Mouse (Mus musculus) left cerebral cortex, adult 2 months (tissue): ENCODE data around the gene Shisa8. TPM values are rescaled to one million over a fixed set of nuclear protein-coding genes. Genes with fewer than 3 reads are reported as not detected.

Experiments
- DNase-seq, 2 experiments: peaks; one replicate each; pipeline ENCODE4 v3.0.0; 2021 to 2022; ENCODE audit warnings: low spot score in 2 of 2, mixed read lengths in 1 of 2; ENCODE audit errors: extremely low spot score in 1 of 2
- H3K27ac ChIP-seq: fragments of 200-600 bp; 2 replicates; pipeline ENCODE4 v1.8.1; 2022
- H3K4me3 ChIP-seq: fragments of 200-600 bp; 2 replicates; pipeline ENCODE4 v1.8.1; 2022
- CTCF ChIP-seq: fragments of 200-600 bp; IDR thresholded peaks from 2 replicates; pipeline ENCODE4 v1.8.1; 2022; ENCODE audit warnings: antibody characterized with exemption, mild to moderate bottlenecking, moderate library complexity
- intact Hi-C: fragments of 180-260 bp; cut with DNase I; formaldehyde crosslinking; loops from one replicate; pipeline ENCODE4 v1.15.1; 2025
- total RNA-seq, 2 experiments: library from RNA; stranded (reverse); gene quantifications; 2 replicates each; pipeline ENCODE4 v1.2.3; 2021

Gene Shisa8
- total RNA-seq, 2 experiments from 2014 or later, result 2.1 to 2.7 TPM

DNA sequence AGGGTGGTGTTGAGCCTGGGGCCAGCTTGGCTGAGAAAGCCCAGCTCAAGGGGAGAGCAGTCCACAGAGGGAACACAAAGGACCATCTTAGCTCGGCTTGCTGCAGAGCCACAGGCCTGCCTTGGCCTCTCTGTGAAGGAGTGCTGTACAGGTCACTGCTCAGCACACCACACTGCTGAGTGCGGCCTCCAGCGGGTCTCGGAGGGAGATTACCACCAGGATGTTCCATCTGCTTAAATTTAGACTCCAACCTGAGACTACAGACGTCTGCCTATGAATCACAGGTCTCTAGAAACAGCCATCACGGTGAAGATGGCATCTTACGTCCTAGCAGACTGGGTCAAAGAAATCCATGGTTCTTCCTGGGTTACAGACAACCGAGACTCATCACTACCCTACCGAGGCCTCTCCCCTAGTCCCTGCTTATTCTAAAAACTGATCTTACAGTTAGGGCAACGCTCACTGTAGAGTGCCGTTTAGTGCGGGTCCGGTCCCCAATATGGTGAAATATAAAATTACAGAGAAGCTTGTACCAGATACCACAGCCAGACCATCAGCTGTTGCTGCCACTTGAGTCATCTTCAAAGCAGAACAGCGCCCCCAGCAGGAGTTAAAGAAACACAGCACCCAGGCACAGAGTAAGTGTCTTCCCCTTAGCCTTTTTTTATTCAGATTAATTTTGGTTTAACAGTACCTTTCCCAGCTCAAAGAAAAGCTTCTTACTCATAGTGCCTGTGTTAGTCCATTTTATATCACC is 8.7 kb upstream of the Shisa8 start:
- intact Hi-C loops, result no loop called here

DNA sequence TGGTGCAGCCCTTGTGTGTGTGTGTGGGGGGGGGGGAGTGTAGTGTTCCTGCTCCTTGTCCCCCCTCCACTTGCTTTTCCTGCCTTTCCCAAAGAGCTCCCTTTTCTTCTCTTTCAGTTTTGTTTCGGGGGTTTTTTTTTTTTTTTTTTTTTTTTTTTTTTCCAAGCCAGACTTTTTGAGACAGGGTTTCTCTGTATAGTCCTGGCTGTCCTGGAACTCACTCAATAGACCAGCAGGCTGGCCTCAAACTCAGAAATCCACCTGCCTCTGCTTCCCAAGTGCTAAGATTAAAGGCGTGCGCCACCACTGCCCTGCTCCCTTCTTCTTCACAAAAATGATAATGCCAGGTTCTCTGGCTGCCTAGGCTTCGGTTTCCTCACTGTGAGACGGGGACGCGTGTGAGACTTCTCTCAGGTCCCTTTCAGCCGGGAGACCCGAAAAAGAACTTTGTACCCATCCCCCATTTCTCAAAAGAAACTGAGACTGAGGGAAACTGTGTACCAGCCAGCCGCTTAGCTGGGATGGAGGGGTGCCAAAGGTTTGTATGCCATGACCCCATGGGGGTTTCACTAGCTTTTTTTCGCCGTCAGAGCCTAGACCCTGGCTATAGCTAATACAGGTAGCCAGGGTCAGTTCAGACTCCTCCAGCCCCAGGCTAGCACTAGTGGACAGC is 7.5 kb upstream of the Shisa8 start:
- no peak for DNase-seq
- intact Hi-C loops, result no loop called here
- TF ChIP-seq CTCF, result no peak

More for the DNA sequence above, 8.7 kb upstream of the Shisa8 start:
- Histone ChIP-seq H3K27ac (no peak overlapping the region), H3K4me3 (no peak overlapping the region)
- peak; percentile 31 for TF ChIP-seq CTCF
- DNase-seq, result no peak

DNA sequence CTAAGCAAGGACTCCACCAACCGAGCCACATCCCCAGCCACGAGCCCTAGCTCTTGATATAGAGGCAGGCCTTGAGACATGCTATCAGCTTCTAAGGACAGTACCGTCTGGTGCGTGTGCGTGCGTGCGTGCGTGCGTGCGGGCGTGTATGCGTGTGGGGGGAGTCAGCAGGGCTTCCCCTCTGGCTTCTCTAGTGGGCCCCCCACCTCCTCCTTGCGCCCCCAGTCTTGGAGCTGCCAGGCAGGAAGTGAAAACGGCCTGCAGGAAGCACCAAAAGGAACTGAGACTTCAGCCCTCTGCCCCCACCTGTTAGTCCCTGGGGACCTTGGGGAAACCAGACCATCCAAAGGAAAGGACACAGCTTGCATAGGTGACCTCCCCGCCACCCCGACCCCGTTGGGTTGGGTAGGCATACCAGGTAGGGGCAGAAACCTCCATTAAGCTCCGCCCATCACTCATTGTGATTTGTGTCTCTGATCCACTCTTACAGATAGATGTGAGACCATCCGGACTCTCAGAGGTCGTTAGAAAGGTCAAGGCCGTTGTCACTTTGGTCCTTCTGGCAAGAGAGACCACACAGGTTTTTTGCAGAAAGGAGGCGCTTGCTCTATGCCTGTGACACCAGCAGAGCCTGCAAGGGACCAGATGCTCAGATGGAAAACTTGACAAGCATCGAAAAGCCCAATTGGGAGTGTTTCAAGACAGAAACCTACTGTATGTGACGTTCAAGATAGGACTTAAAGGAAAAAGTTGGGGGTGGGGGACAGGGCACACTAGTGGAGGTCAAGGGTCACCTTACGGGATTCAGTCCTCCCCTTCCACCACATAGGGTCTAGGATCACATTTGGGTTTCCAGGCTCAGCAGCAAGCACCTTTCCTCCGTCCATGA is 6.4 kb upstream of the Shisa8 start:
- intact Hi-C loops, result no loop called here
- Histone ChIP-seq H3K27ac (no peak overlapping the region), H3K4me3 (no peak overlapping the region)
- DNase-seq, result no peak
- no peak for TF ChIP-seq CTCF

More for the DNA sequence above, 7.5 kb upstream of the Shisa8 start:
- no peak overlapping the region for H3K27ac ChIP-seq
- no peak overlapping the region for H3K4me3 ChIP-seq

DNA sequence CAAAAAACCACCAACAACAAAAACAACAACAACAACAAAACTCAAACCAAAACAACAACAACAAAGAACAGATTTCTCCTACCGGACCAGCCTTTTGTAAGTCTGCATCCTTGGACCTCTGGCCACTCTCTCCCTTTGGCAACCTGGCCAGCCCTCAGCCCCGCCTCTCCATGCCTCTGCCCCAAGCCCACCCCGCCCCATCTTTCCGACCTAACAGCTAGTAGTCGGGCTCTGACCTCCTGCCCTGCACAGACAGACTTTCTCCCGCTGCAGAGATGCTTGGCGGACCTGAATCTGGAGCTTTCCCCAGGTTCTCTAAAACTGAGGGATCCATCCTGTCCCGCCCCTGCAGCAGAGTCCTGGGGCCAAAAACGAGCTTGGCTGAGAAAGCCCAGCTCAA is 5.4 kb upstream of the Shisa8 start:
- no peak for TF ChIP-seq CTCF
- Histone ChIP-seq H3K27ac (no peak overlapping the region), H3K4me3 (no peak overlapping the region)
- no peak for DNase-seq
- intact Hi-C loops, result no loop called here

DNA sequence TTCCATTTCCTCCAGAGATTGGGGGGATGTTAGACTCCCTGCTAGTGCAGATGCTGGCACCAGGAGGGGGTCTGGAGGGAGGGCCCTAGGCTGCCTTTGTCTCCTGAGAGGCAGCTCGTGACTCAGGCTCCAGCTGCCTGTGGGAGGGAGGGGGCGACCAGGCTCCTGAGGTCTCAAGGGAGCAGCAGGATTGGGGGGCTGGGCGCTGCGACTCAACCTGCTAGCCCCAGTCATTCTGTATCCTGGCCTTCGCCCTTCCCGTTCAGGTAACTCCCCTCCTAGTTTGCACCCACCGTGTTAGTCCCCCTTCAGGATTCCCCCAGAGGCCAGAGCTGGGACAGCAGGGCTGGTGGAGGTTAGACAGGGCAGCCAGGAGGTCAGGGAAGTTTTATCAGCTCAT is 4.4 kb upstream of the Shisa8 start:
- DNase-seq, result no peak
- Histone ChIP-seq H3K27ac (no peak overlapping the region), H3K4me3 (no peak overlapping the region)
- intact Hi-C loops, result no loop called here
- TF ChIP-seq CTCF, result no peak; the same call in 1 of the 2 replicates

DNA sequence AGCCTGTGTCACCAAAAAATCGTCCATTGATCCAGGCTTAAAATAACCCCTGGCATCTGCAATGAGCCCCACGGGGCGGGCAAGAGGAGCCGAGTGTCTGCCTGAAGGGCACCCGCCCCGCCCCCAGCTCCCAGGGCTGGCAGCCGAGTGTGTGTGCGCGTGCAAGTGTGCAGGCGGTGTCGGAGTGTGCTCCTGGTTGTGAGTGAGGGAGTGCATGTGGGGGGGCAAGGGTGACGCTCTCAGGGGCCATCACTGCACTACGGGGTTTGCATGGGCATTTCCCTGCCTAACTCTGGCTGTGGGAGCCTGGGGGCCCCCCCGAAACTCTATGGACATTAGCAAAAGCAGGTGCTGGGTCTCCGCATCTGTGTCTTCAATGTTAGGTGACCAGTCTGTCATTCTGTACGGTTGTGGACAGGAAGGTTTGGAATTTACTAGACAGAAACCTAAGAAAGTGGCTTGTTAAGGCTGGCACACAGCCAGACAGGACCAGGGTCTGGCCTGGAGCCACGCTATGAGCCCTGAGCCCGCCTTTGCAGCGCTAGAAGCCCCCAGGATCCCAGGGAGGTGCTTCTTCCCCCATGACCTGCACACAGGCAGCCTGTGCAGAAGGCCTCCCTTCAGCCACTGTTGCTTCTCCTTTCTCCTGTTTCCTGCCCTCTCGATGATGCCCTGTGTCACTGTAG is 3.7 kb upstream of the Shisa8 start:
- intact Hi-C loops, result no loop called here
- Histone ChIP-seq H3K27ac (no peak overlapping the region), H3K4me3 (no peak overlapping the region)
- no peak for TF ChIP-seq CTCF
- no peak for DNase-seq

DNA sequence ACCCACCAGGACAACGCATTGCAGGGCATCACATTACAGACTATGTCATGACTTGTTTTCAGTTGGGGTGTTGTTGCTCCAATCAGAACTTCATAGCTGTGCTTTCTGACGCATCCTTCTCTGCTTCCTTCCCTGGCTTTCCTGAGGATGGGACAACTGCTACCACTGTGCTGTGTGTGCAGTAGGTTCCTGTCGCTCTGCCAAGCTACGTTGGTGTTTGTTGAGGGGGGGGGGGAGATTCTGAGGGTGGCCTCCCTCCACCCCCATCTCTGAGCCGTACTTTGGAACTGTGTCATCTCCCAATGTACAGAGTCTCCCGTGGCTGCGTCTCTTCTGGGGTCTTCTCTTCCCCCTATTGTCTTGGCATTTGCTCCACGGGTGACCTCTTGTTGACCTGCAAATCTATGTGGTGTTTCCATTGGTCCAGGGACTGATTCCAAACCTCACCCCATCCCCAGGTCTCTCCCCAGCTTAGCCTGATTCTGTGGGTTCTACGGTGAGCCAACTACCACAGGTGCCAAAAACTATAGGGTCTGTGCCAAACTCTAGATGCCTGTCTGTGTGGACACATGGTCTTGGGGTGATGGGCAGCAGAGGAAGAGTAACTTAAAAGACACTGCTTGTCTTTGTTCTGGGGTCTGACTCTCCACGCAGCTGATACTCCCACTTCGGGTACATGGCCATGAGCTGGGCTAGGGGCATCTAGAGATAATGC is 2.9 kb upstream of the Shisa8 start:
- intact Hi-C loops, result no loop called here
- Histone ChIP-seq H3K4me3 (no peak overlapping the region), H3K27ac (no peak overlapping the region)
- TF ChIP-seq CTCF, result no peak
- no peak for DNase-seq

DNA sequence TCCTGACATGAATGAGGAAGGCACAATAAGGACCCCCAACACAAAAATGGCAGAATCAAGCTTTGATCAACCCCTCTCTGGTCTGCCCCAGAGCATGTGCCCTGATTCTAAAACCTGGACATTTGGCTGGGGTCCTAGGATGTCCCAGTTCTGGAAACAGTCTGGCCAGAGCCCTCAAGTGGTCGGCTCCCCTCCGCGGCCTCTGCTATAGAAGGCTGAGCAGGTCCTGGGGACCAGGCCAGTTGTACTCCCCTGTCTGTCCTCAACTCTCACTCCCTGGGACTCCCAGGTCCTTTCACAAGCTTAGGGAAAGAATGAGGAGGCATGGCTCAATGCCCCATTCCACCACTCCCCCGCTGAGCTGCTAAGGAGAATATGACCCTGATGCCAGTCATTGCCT is 607 bp upstream of the Shisa8 start:
- intact Hi-C loops, result no loop called here
- no peak for TF ChIP-seq CTCF
- no peak for DNase-seq

DNA sequence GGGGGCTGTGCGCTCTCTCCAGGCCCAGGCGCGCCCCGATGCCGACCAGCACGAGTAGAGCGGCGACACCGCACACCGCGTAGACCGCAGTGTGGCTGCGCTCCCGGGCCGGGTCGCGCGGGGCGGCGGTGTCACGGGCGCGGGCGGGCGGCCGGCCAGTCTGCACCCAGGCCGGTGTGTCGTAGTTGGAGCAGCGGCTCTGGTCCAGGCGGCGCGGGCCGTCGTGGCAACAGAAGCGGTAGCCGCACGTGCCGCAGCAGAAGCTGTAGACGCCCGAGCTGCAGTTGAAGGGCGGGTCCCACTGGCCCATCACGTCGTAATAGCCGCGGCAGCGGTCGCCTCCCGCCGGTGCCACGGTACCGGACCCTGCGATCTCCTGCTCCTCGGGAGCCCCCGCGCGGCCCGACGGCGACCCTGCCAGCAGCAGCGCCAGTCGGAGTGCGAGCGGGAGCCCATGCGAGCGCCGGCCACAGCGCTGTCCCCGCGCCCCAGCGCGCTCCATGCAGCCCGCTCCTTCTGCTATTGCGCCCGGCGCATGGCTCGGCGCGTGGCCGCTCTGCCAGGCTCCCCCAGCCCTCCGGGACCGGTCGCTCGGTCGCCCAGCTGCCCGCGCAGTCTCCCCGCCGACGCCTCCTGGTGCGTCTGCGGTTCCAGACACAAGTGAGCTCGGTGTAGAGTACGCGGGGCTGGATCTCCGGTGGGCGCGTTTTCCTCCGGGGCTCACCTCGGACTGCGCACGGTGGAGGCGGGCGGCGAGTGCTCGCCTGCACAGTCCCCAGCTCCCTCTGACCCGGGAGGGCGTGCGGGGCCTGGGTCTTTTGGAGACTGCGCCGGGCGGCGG is 484 bp downstream of the Shisa8 start:
- peak overlapping the region; percentile 38 for H3K4me3 ChIP-seq
- no peak overlapping the region for H3K27ac ChIP-seq

More for the DNA sequence above, 607 bp upstream of the Shisa8 start:
- Histone ChIP-seq H3K4me3 (no peak overlapping the region), H3K27ac (no peak overlapping the region)

DNA sequence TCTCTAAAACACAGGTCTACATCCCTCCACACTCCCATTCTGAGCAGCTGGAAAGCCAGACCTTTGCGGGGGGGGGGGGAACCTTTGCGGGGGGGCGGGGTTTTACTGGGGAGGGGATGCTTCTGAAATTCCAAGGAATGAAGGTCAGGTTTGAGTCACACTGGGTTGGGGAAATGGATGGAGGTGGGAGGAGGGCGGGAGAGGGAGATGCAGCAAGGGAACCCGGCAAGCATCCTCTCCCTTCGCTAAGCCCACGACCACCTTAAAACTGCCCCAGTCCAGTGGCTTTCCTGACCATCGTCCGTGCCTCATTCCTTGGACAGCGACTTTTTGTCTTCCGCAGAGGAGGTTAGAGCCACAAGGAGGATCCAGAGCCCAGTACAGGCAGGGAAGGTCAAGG is 1.3 kb downstream of the Shisa8 start:
- Histone ChIP-seq H3K4me3 (peak overlapping the region; percentile 38), H3K27ac (no peak overlapping the region)
- no peak for TF ChIP-seq CTCF
- DNase-seq, result no peak
- intact Hi-C loops, result no loop called here

More for the DNA sequence above, 484 bp downstream of the Shisa8 start:
- TF ChIP-seq CTCF, result no peak; the same call in 1 of the 2 replicates
- DNase-seq, result no peak
- intact Hi-C loops, result no loop called here
